Mouse (Mus musculus): ENCODE data around the gene Cfap44.

GRCm38 (mm10) chr16:44394577-44395243, at the start of gene Cfap44:
- peak; percentile 34; the same call in 1 of the 2 replicates for TF ChIP-seq CTCF (IDR thresholded peaks at IDR 0.05)
- TF ChIP-seq EP300 (IDR thresholded peaks at IDR 0.05): no peak
